Mouse (Mus musculus) brain, embryonic 14.5 days (tissue): ENCODE results near the gene Tnfrsf25. TPM values are rescaled to one million over a fixed set of nuclear protein-coding genes. Genes with fewer than 3 reads are reported as not detected.

Experiments
- DNase-seq: peaks from one replicate; pipeline ENCODE4 v3.0.0-alpha.2; 2011; ENCODE audit warnings: low read depth
- CTCF ChIP-seq: fragments of 200-500 bp; IDR thresholded peaks from 2 replicates; pipeline ENCODE4 v1.5.1; 2012; ENCODE audit warnings: inconsistent platforms, mild to moderate bottlenecking, moderate library complexity, borderline replicate concordance; ENCODE audit not compliant: insufficient read depth, insufficient read length; ENCODE audit errors: extremely low read depth
- POLR2A ChIP-seq: fragments of 200-500 bp; IDR thresholded peaks from 2 replicates; pipeline ENCODE4 v1.6.1; 2012; ENCODE audit warnings: mild to moderate bottlenecking, inconsistent platforms, borderline replicate concordance; ENCODE audit not compliant: poor library complexity, insufficient read depth, insufficient read length, severe bottlenecking; ENCODE audit errors: extremely low read depth
- polyA plus RNA-seq: library from polyadenylated mRNA; depleted of rRNA; stranded (reverse); fragments of >200 nt; gene quantifications from 2 replicates; pipeline ENCODE4 v1.2.3, GENCODE M21; 2012; rRNA removed

Gene Tnfrsf25
- polyA plus RNA-seq, 1 experiment: 4.4 TPM

DNA sequence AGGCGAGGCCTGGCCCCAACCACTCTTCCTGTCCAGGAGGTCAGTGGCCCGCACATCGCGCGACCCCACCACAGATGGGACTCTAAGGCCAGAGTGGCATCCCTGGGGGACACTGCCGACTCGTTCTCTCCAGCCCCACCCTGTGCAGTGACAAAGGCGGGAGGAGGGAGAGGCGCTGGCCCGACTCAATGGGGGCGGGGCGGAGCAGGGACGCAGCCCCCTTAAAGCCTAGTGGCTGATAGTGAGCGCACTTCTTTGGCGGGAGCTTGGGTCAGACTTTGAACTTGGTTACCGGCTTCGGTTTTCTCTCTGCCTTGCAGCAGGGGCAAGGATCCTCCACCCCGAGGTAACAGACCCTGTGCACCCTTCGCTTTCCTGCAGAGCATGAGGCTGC is 43.5 kb downstream of the Tnfrsf25 start:
- DNase-seq: no peak
- TF ChIP-seq CTCF: no peak
- TF ChIP-seq POLR2A: no peak

DNA sequence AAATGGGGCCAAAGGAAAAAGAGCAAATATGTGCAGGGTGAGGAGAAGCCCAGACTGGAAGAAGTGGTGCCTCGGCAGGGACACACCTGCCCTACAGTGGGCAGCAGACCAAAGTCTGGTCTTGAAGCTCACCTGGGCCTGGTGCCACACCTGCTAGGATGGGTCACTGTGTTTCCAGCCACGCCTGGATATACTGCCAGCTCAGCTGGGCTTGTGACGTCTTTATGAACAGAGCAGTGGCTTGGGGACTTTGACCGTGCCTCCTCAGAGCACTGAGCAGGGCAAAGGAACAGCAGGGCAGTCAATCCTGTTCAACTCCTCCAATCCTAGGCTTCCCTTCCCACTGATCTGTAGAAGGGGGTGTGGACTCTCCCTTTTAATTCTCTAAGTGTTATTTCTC is 45.0 kb downstream of the Tnfrsf25 start:
- no peak for DNase-seq
- no peak for TF ChIP-seq CTCF

DNA sequence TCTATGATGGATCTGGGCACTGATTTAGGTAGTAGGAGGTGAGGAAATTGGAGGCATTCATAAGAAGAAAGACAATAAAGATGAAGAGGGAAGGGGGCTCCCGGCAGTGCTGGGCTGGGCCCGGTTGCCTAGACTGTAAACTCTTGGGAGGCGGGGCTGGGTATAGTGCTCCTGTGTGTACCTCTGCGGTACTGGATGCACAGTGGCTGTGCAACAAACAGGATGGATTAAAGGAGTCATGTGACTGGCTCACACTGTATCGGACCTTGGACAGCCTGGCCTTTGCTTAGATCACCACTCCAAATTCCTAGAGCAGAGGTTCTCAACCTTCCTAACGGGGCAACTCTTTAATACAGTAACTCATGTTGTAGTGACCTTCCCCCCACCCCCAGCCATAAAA is 45.9 kb downstream of the Tnfrsf25 start:
- no peak for DNase-seq
- TF ChIP-seq CTCF (no peak), POLR2A (no peak)

DNA sequence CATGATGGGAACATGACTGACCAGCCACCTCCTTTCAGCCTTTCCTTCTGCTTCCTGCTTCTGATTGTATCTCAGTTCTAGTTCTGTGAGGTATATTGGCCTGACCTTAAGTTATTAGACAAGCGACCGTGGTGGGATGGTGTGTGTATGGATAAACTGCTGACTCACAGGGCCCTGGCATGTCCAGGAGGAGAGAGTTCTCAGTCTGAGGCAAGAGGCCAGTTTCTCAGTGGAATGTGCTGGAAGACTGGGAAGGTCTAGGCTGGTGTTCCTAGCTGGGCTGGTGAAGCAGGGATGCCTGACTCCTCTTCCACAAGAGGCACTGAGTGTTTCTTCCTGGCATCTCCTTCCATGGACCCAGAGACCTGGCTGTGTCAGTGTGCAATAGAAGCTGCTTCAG is 47.0 kb downstream of the Tnfrsf25 start:
- TF ChIP-seq POLR2A (no peak), CTCF (no peak)
- DNase-seq: no peak

DNA sequence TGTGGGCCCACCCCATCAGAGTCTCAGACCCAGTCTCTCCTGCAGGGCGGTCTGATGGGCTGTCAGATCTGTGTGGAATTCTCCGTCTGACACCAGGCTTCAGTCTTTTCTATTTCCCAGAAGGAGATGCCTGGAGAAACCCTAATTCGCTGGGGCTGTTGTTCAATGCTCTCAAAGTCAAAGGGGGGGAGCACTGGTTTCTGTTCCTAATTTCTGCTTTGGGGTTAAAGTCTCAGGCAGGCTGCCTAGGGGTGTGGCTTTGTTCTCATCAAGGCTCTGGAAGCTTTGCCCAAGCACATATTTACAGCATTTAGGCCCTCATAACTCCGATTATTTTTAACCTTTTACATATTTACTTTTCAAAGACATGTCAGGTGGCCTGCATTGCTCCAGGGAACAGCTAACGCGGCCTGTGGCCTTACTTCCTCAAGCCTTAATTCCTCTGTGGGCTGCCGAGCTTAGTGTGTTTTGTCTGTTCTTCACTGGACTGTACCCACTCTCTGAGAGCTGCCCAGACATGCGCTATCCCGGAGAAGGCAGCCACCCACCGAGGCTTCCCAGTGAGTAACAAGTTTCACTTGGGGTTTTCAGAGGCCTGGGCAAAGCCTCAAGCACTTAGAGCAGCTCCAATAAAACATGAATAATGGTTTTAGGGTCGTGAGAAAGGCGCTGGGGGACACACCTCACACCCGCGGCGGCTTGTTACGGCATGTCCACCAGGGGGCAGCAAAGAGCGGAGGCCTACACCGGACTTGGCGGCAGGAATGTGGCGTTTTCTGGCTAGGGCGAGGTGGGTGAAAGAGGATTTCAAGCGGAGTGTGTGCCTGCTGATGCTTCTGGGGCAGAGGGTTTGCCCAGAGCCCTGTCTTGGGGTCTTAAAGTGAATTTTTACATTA is 49.5 kb downstream of the Tnfrsf25 start:
- peak; percentile 93 for TF ChIP-seq CTCF
- TF ChIP-seq POLR2A: no peak

DNA sequence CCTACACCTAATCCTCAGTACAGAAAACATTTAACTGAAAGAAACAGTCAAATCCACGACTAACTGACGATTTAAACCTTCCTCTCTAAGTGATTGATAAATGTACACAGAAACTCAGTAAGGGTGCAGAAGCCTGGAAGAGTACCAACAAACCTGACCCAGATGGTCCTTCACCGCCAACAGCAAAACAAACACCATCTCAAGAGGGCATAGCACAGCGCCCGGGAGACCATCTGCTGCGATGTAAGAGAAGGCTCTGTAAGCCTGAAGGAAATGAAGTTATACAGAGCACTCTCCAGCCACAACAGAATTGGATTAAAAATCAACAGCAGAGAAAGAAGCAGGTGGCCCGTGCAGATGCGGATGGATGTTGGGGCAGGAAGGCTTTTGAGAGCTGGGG is 52.3 kb downstream of the Tnfrsf25 start:
- TF ChIP-seq CTCF: no peak
- no peak for TF ChIP-seq POLR2A
- peak; percentile 85 for DNase-seq

More for the DNA sequence above, 49.5 kb downstream of the Tnfrsf25 start:
- DNase-seq: peak; percentile 52

DNA sequence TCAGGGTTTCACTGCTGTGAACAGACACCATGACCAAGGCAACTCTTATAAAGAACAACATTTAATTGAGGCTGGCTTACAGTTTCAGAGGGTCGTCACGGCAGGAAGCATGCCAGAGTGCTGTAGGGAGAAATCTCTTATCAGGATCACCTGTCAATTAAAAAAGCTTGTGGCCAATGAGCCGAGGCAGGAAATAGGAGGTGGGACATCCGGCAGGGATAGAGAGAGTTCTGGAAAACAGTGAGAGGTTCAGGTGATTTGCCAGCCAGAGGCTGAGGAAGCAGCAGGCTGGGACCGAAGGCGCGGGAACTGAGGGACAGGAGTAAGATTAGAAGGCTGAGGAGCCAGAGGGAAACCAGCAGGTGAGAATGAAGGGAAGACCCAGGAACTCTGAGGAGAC is 53.4 kb downstream of the Tnfrsf25 start:
- TF ChIP-seq CTCF: no peak
- no peak for TF ChIP-seq POLR2A
- DNase-seq: no peak

Other genes with a start within 250 kb of the Tnfrsf25 start
- 84.0 and 84.3 TPM in 2 replicates for gene Dnajc11, start 182.2 kb upstream of the Tnfrsf25 start, polyA plus RNA-seq
- 37.9 and 43.4 TPM in 2 replicates for gene Thap3, start 126.9 kb upstream of the Tnfrsf25 start, polyA plus RNA-seq
- 18.4 and 19.6 TPM in 2 replicates for gene Phf13, start 119.7 kb upstream of the Tnfrsf25 start, polyA plus RNA-seq
- gene Klhl21, start 107.1 kb upstream of the Tnfrsf25 start, polyA plus RNA-seq: 3.7 and 5.0 TPM in 2 replicates
- 26.8 and 33.6 TPM in 2 replicates for gene Zbtb48, start 88.3 kb upstream of the Tnfrsf25 start, polyA plus RNA-seq
- gene Tas1r1, start 77.4 kb upstream of the Tnfrsf25 start, polyA plus RNA-seq: 0.37 and 0.58 TPM in 2 replicates
- gene Nol9, start 76.6 kb upstream of the Tnfrsf25 start, polyA plus RNA-seq: 23.4 and 28.8 TPM in 2 replicates
- gene Plekhg5, start 43.4 kb upstream of the Tnfrsf25 start, polyA plus RNA-seq: 14.0 and 18.6 TPM in 2 replicates
- gene Espn, start 36.4 kb downstream of the Tnfrsf25 start, polyA plus RNA-seq: 0.38 and 0.48 TPM in 2 replicates
- gene Hes2, start 42.9 kb downstream of the Tnfrsf25 start, polyA plus RNA-seq: not detected in 2 replicates
- gene Acot7, start 62.2 kb downstream of the Tnfrsf25 start, polyA plus RNA-seq: 178 and 244 TPM in 2 replicates
- 31.2 and 44.3 TPM in 2 replicates for gene Gpr153, start 158.3 kb downstream of the Tnfrsf25 start, polyA plus RNA-seq
- gene Hes3, start 175.7 kb downstream of the Tnfrsf25 start, polyA plus RNA-seq: 0.37 and 0.88 TPM in 2 replicates
- 20.9 and 23.0 TPM in 2 replicates for gene Icmt, start 181.3 kb downstream of the Tnfrsf25 start, polyA plus RNA-seq
- gene Rnf207, start 203.1 kb downstream of the Tnfrsf25 start, polyA plus RNA-seq: 6.9 and 7.1 TPM in 2 replicates
- 239 and 292 TPM in 2 replicates for gene Rpl22, start 209.8 kb downstream of the Tnfrsf25 start, polyA plus RNA-seq
- gene Chd5, start 222.7 kb downstream of the Tnfrsf25 start, polyA plus RNA-seq: 22.1 and 47.3 TPM in 2 replicates